Mouse (Mus musculus) hindbrain, embryonic 12.5 days (tissue): ENCODE measurements at regions not wholly inside any gene's neighbourhood (a gene's known extent, or its start where the extent isn't known, plus 50 kb on each side); places are given as distances from the start of the nearest gene placed in this dataset.

Experiments
- ATAC-seq: fragments of 200-750 bp; cut with Nextera tagmentation; 2 replicates; pipeline ENCODE4 v1.8.0; 2017; ENCODE audit warnings: moderate TSS enrichment; ENCODE audit not compliant: low FRiP score
- H3K27ac ChIP-seq: fragments of 300-500 bp; sonication (generic); 2 replicates; pipeline ENCODE4 v1.5.1; 2016; ENCODE audit warnings: mild to moderate bottlenecking
- H3K27me3 ChIP-seq: fragments of 300-500 bp; sonication (generic); 2 replicates; pipeline ENCODE4 v1.6.1; 2016; ENCODE audit warnings: mild to moderate bottlenecking
- H3K36me3 ChIP-seq: fragments of 300-500 bp; sonication (generic); 2 replicates; pipeline ENCODE4 v1.6.1; 2016; ENCODE audit warnings: mild to moderate bottlenecking
- H3K4me1 ChIP-seq: fragments of 300-500 bp; sonication (generic); 2 replicates; pipeline ENCODE4 v1.6.1; 2016
- H3K4me2 ChIP-seq: fragments of 300-500 bp; sonication (generic); replicated peaks from 2 replicates; pipeline ENCODE4 v1.6.1; 2016; ENCODE audit warnings: mild to moderate bottlenecking
- H3K4me3 ChIP-seq: fragments of 300-500 bp; sonication (generic); 2 replicates; pipeline ENCODE4 v1.5.1; 2016; ENCODE audit warnings: mild to moderate bottlenecking
- H3K9ac ChIP-seq: fragments of 300-500 bp; sonication (generic); 2 replicates; pipeline ENCODE4 v1.6.1; 2016; ENCODE audit warnings: mild to moderate bottlenecking, moderate library complexity
- H3K9me3 ChIP-seq: fragments of 300-500 bp; sonication (generic); replicated peaks from 2 replicates; pipeline ENCODE4 v1.6.1; 2016; ENCODE audit warnings: mild to moderate bottlenecking
- WGBS: fragments of 180-500 bp; shearing (Covaris S2); methylation state at CpG from one replicate; pipeline ENCODE4 v1.1.7; 2016; 5-methylcytosine and 5-hydroxymethylcytosine counted together

- Histone ChIP-seq H3K4me1 (peaks cover 8% of the 10 kb centered on the region; the same call in 1 of the 2 replicates), H3K36me3 (no peaks in the 10 kb centered on the region), H3K4me2 (no peak overlapping the region), H3K27ac (no peak overlapping the region), H3K9me3 (no peaks in the 10 kb centered on the region), H3K27me3 (no peaks in the 10 kb centered on the region; the same call in 1 of the 2 replicates), H3K4me3 (no peak overlapping the region), H3K9ac (no peak overlapping the region)
- no peak for ATAC-seq
- 48% methylated on average over 4 of the region's 4 CpGs for WGBS
These were observed 102.2 kb upstream of the Igsf21 start for GRCm38 (mm10) chr4:140348802-140349201.

- ATAC-seq, result no peak
- H3K27me3 ChIP-seq, result 0 out of 2 replicates have a peak, but pooled peaks cover 3% of the 10 kb centered on the region
These were observed 83.6 kb upstream of the Igsf21 start for GRCm38 (mm10) chr4:140330138-140330537.

DNA sequence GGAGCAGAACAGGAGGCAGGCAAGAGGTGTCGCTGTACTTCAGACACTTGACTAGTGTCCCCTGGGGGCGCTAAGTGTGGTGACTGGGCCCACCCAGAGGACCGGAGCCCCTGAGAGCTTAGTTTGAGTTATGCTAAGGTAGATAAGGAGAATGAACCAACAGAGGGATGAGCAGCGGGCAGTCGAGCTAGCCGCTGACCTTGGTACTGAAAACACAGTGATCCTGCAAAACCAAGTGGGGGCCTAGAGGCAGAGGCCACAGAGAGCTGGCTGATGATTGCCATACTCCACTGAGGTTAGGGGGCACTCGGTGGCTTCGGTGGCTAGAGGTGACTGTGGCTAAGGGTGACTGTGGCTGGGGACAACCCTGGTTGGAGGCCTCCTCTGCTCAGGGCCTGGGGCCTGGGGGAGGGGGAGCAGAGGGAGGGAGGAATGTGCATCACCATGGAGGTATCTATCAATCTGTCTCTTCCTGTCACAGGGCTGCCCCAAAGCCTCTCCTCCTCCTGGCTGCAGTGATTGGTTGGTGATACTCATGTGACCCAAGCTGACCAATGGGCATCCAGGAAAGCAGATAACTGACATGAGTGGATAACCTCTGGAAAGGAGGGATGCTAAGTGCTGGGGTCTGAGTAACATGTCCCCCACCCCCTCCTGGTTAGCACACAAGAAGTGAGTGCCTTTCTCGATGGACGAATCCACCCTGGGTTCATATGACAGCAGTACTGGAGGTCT lies 80.3 kb upstream of the Igsf21 start:
- Histone ChIP-seq H3K4me2 (no peak overlapping the region), H3K27ac (no peak overlapping the region), H3K4me1 (no peaks in the 10 kb centered on the region), H3K27me3 (no peaks in the 10 kb centered on the region), H3K9ac (no peak overlapping the region), H3K9me3 (peaks cover 9% of the 10 kb centered on the region; the same call in 1 of the 2 replicates), H3K36me3 (no peaks in the 10 kb centered on the region), H3K4me3 (no peak overlapping the region)
- no peak for ATAC-seq
- 30% methylated on average over 10 of the region's 10 CpGs for WGBS

More at GRCm38 (mm10) chr4:140330138-140330537, 83.6 kb upstream of the Igsf21 start:
- no peaks in the 10 kb centered on the region for H3K4me1 ChIP-seq
- no peak overlapping the region for H3K9ac ChIP-seq
- WGBS, result 80% methylated on average over 4 of the region's 4 CpGs
- H3K4me3 ChIP-seq, result no peak overlapping the region
- no peak overlapping the region for H3K4me2 ChIP-seq
- H3K9me3 ChIP-seq, result no peaks in the 10 kb centered on the region; the same call in 1 of the 2 replicates
- no peaks in the 10 kb centered on the region for H3K36me3 ChIP-seq
- H3K27ac ChIP-seq, result no peak overlapping the region

- Histone ChIP-seq H3K4me3 (no peak overlapping the region), H3K9ac (no peak overlapping the region), H3K27ac (no peak overlapping the region), H3K9me3 (peaks cover 9% of the 10 kb centered on the region; the same call in 1 of the 2 replicates), H3K36me3 (no peaks in the 10 kb centered on the region), H3K4me1 (peaks cover under 1% of the 10 kb centered on the region; the same call in 1 of the 2 replicates), H3K4me2 (no peak overlapping the region), H3K27me3 (no peaks in the 10 kb centered on the region)
- WGBS, result 87% methylated on average over 7 of the region's 7 CpGs
- no peak for ATAC-seq
These were observed 79.1 kb upstream of the Igsf21 start for GRCm38 (mm10) chr4:140325677-140326052.

- no peak overlapping the region for H3K4me3 ChIP-seq
- H3K9ac ChIP-seq, result no peak overlapping the region
- H3K4me2 ChIP-seq, result no peak overlapping the region
- H3K9me3 ChIP-seq, result peaks cover 9% of the 10 kb centered on the region; the same call in 1 of the 2 replicates
- no peak overlapping the region for H3K27ac ChIP-seq
- H3K27me3 ChIP-seq, result no peaks in the 10 kb centered on the region
- 91% methylated on average over 8 of the region's 8 CpGs for WGBS
- no peak for ATAC-seq
- H3K36me3 ChIP-seq, result no peaks in the 10 kb centered on the region
- peaks cover 5% of the 10 kb centered on the region; the same call in 1 of the 2 replicates for H3K4me1 ChIP-seq
These were observed 78.5 kb upstream of the Igsf21 start for GRCm38 (mm10) chr4:140324971-140325676.

GRCm38 (mm10) chr4:140320120-140320921 lies 73.7 kb upstream of the Igsf21 start:
- Histone ChIP-seq H3K4me1 (peaks cover 17% of the 10 kb centered on the region; the same call in 1 of the 2 replicates), H3K9me3 (peaks cover 9% of the 10 kb centered on the region; the same call in 1 of the 2 replicates), H3K27ac (no peak overlapping the region; the same call in 1 of the 2 replicates), H3K36me3 (no peaks in the 10 kb centered on the region), H3K27me3 (no peaks in the 10 kb centered on the region), H3K4me2 (no peak overlapping the region), H3K4me3 (no peak overlapping the region), H3K9ac (no peak overlapping the region)
- 76% methylated on average over 15 of the region's 15 CpGs for WGBS
- ATAC-seq, result peak; percentile 19; the same call in 1 of the 2 replicates

- peaks cover 5% of the 10 kb centered on the region; the same call in 1 of the 2 replicates for H3K4me1 ChIP-seq
These were observed 66.1 kb upstream of the Igsf21 start for GRCm38 (mm10) chr4:140312635-140313034.

GRCm38 (mm10) chr4:140307481-140307880 lies 60.9 kb upstream of the Igsf21 start:
- Histone ChIP-seq H3K4me3 (no peak overlapping the region), H3K9ac (no peak overlapping the region), H3K4me1 (no peaks in the 10 kb centered on the region), H3K27ac (no peak overlapping the region), H3K9me3 (no peaks in the 10 kb centered on the region), H3K27me3 (no peaks in the 10 kb centered on the region), H3K4me2 (no peak overlapping the region), H3K36me3 (no peaks in the 10 kb centered on the region)
- ATAC-seq, result no peak
- 80% methylated on average over 8 of the region's 8 CpGs for WGBS

More at GRCm38 (mm10) chr4:140312635-140313034, 66.1 kb upstream of the Igsf21 start:
- no peak overlapping the region for H3K9ac ChIP-seq
- 53% methylated on average over 16 of the region's 16 CpGs for WGBS
- H3K27me3 ChIP-seq, result no peaks in the 10 kb centered on the region
- ATAC-seq, result no peak
- no peak overlapping the region for H3K4me2 ChIP-seq
- H3K27ac ChIP-seq, result 0 out of 2 replicates have a peak overlapping the region, but pooled peaks have one; percentile 40
- no peak overlapping the region for H3K4me3 ChIP-seq
- no peaks in the 10 kb centered on the region for H3K36me3 ChIP-seq
- H3K9me3 ChIP-seq, result 0 out of 2 replicates have a peak, but pooled peaks cover 3% of the 10 kb centered on the region

- H3K4me3 ChIP-seq, result no peak overlapping the region
- peaks cover 13% of the 10 kb centered on the region; the same call in 1 of the 2 replicates for H3K27me3 ChIP-seq
- no peak overlapping the region for H3K27ac ChIP-seq
- 83% methylated on average over 5 of the region's 5 CpGs for WGBS
- H3K36me3 ChIP-seq, result no peaks in the 10 kb centered on the region
- no peak overlapping the region for H3K9ac ChIP-seq
- H3K4me2 ChIP-seq, result no peak overlapping the region
- ATAC-seq, result no peak
- H3K9me3 ChIP-seq, result no peaks in the 10 kb centered on the region
- no peaks in the 10 kb centered on the region for H3K4me1 ChIP-seq
These were observed 58.4 kb upstream of the Igsf21 start for GRCm38 (mm10) chr4:140304960-140305359.

DNA sequence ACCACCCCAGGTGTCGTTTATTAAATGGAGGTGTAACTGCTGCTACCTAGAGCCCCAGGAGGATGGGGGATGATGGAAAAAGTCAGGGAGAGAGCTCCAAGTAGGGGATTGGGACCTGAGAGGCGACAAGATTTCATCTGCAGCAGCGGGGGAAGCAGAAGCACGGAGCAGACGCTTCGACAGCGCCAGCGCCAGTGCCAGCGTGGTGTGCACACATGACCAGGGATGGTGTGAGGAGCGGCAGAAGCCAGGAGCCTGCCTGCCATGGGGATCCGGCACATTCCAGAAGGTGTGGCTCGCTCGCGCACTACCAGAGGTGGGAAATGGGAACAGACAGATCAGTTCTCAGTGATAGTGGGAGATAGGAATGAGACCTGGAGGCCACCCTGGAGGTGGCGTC lies 55.1 kb upstream of the Igsf21 start:
- Histone ChIP-seq H3K4me2 (no peak overlapping the region), H3K9ac (no peak overlapping the region), H3K36me3 (no peaks in the 10 kb centered on the region), H3K4me3 (no peak overlapping the region), H3K27me3 (peaks cover 13% of the 10 kb centered on the region; the same call in 1 of the 2 replicates), H3K9me3 (no peaks in the 10 kb centered on the region), H3K4me1 (peaks cover 3% of the 10 kb centered on the region; the same call in 1 of the 2 replicates), H3K27ac (no peak overlapping the region)
- WGBS, result 82% methylated on average over 15 of the region's 15 CpGs
- no peak for ATAC-seq

DNA sequence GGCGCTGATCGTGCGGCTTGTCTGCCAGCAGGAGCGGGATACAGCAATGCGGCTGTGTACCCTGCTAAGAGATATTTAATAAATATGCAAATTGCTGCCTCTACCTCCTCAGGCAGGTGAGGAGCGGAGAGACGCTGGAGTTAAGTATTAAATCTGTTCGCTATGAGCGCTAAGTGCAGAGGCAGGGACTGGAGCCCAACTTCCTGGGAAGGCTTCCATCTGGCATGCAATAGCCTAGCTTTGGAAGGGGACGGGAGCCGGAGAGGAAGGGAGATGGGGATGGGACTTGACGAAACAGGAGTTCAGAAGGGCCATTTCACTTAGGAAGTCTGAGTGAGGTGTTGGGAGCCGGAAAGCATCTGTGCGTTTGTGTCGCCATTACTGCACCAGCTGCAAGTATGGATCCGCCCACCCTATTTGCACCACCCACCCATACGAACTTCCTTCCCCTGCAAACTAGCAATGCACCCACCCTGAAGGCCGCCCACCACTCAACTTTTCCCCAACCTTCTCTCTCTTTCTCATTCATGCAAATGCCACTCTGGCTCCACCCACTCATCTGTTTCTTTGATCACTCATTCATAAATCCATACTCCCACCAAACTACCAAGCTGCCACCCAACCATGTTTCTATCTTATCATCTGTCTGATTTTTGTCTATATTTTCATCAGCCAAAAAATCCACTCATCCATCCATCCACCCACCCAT lies 51.5 kb upstream of the Igsf21 start:
- H3K27ac ChIP-seq, result no peak overlapping the region
- no peaks in the 10 kb centered on the region for H3K36me3 ChIP-seq
- no peak overlapping the region for H3K9ac ChIP-seq
- H3K27me3 ChIP-seq, result peaks cover 13% of the 10 kb centered on the region; the same call in 1 of the 2 replicates
- H3K4me3 ChIP-seq, result no peak overlapping the region
- WGBS, result 72% methylated on average over 18 of the region's 18 CpGs
- no peak overlapping the region for H3K4me2 ChIP-seq
- ATAC-seq, result no peak
- peaks cover 3% of the 10 kb centered on the region; the same call in 1 of the 2 replicates for H3K4me1 ChIP-seq
- no peaks in the 10 kb centered on the region for H3K9me3 ChIP-seq
